12 mouse cellular contexts compared by ENCODE assay signal in genomic region chr5:25177937-25178336, GRCm38 (mm10). TPM values are rescaled to one million over a fixed set of nuclear protein-coding genes. Genes with fewer than 3 reads are reported as not detected.
DNase-seq lines count a peak whose midpoint lies in the region; TF ChIP-seq lines count a peak whose summit lies in the region.
"Not testable (repeated sequence)": the region's sequence is repeated elsewhere in the genome, so short reads cannot be mapped to it uniquely, and the experiment has no call there.
"Had no signal": no experiment of that assay in that cellular context is flagged by ENCODE, and none has a peak within 500 bp of the region (broad histone marks: within the 10 kb centered on the region; RNA-seq: fewer than 3 reads in every experiment).

No protein-coding gene starts in this region.

- not testable (repeated sequence) for H3K79me2 ChIP-seq in C2C12 (ENCODE audit: control insufficient read depth, insufficient read depth); myocyte (ENCODE audit: control insufficient read depth, insufficient read depth)

- H3K27me3 ChIP-seq in C2C12 (ENCODE audit: control insufficient read depth, insufficient read depth, insufficient read length); myocyte (ENCODE audit: control insufficient read depth, insufficient read depth, insufficient read length): not testable (repeated sequence)

- not testable (repeated sequence) for H3K36me3 ChIP-seq in C2C12 (ENCODE audit: control insufficient read depth, insufficient read depth); myocyte (ENCODE audit: control insufficient read depth, insufficient read depth)

- not testable (repeated sequence) for H3K4me3 ChIP-seq in C2C12 (ENCODE audit: insufficient read depth, poor library complexity, severe bottlenecking); myocyte

- H3ac ChIP-seq in C2C12 (ENCODE audit: control insufficient read depth, insufficient read length, low read depth); myocyte (ENCODE audit: control insufficient read depth, insufficient read length): not testable (repeated sequence)

- not testable (repeated sequence) for TF ChIP-seq POLR2A in myocyte (IDR thresholded peaks at IDR 0.05; ENCODE audit: insufficient read length, low read depth)

- H3K4me2 ChIP-seq in myocyte (ENCODE audit: low read depth): not testable (repeated sequence)

- H3K79me3 ChIP-seq in C2C12 (ENCODE audit: low read depth): not testable (repeated sequence)

- DNase-seq in 3T3-L1 (ENCODE audit: low read depth, low spot score): peak; percentile 26
- DNase-seq in brain, adult 2 months (ENCODE audit: low read depth, low spot score): peak; percentile 45
- DNase-seq in heart, adult 11 months: peak; percentile 72

- TF ChIP-seq CTCF in C2C12 (IDR thresholded peaks at IDR 0.05; ENCODE audit: control insufficient read depth, insufficient read depth, insufficient read length): not testable (repeated sequence)

TF ChIP-seq in C2C12, 6 proteins besides CTCF, POLR2A, EP300 and RAD21:
- peak; percentile 44 for TF ChIP-seq MYOD1 (IDR thresholded peaks at IDR 0.05; ENCODE audit: control insufficient read depth, insufficient read length, low read depth)

TF ChIP-seq in myocyte, 11 proteins besides CTCF, POLR2A, EP300 and RAD21:
- TF ChIP-seq TCF3 (IDR thresholded peaks at IDR 0.05; ENCODE audit: insufficient read length, low read depth): peak; percentile 67
- TF ChIP-seq MYOG (IDR thresholded peaks at IDR 0.05; ENCODE audit: control insufficient read depth in 1 of 3, insufficient read depth in 1 of 3, insufficient read length in 2 of 3, low read depth in 2 of 3): peak in 2 of 3 experiments; percentile 63 to 68
- peak; percentile 3 for TF ChIP-seq TCF12 (IDR thresholded peaks at IDR 0.05; ENCODE audit: insufficient read depth, poor library complexity, severe bottlenecking)
- peak in 2 of 3 experiments; percentile 84 to 89 for TF ChIP-seq MYOD1 (IDR thresholded peaks at IDR 0.05; ENCODE audit: control insufficient read depth in 1 of 3, insufficient read length in 2 of 3, low read depth in 2 of 3)
TF ChIP-seq in myocyte: peak in this region for 4; not testable (repeated sequence) for 7.

RNA-seq across cellular contexts. Expression of gene Galntl5, which starts 3.3 kb away (rescaled TPM):
- not detected for polyA plus RNA-seq in C2C12 (2012; fragmentation: generic; extraction: Trizol)
- not detected for polyA plus RNA-seq in myocyte (2012; fragmentation: generic; extraction: Trizol)
- polyA plus RNA-seq: activated CD4-positive, CD25-positive, alpha-beta regulatory T cell, adult 4 months; adrenal gland, adult 2 months; brain, embryonic 14.5 days; CD4-positive, CD25-positive, alpha-beta regulatory T cell, adult 4 months; cerebellum, adult 2 months; G1E; Patski had no signal

RNA-seq across cellular contexts. Expression of gene Galnt11, which starts 43.8 kb away (rescaled TPM):
- polyA plus RNA-seq in C2C12 (2012; fragmentation: generic; extraction: Trizol) (9.1 TPM), myocyte (2012; fragmentation: generic; extraction: Trizol) (8.7 TPM)
- polyA plus RNA-seq: G1E had no signal

RNA-seq across cellular contexts. Expression of gene E130116L18Rik, which starts 45.0 kb away (rescaled TPM):
- not detected for polyA plus RNA-seq in C2C12 (2012; fragmentation: generic; extraction: Trizol)
- not detected for polyA plus RNA-seq in myocyte (2012; fragmentation: generic; extraction: Trizol)
- polyA plus RNA-seq: activated CD4-positive, CD25-positive, alpha-beta regulatory T cell, adult 4 months; adrenal gland, adult 2 months; brain, embryonic 14.5 days; CD4-positive, CD25-positive, alpha-beta regulatory T cell, adult 4 months; cerebellum, adult 2 months; G1E had no signal
